Comparison of ENCODE assay signal across 11 mouse cellular contexts in genomic region chr4:115961991-115962390, GRCm38 (mm10). TPM values are rescaled to one million over a fixed set of nuclear protein-coding genes. Genes with fewer than 3 reads are reported as not detected.
DNase-seq lines count a peak whose midpoint lies in the region; ATAC-seq lines count a peak whose summit lies in the region.
"Had no signal": no experiment of that assay in that cellular context is flagged by ENCODE, and none has a peak within 500 bp of the region (broad histone marks: within the 10 kb centered on the region; RNA-seq: fewer than 3 reads in every experiment).

No protein-coding gene starts in this region.

- peaks cover 72% of the 10 kb centered on the region for H3K27me3 ChIP-seq in hindbrain, embryonic 15.5 days
- H3K27me3 ChIP-seq in hindbrain, embryonic 10.5 days (ENCODE audit: insufficient read depth, poor library complexity, severe bottlenecking): peaks cover 100% of the 10 kb centered on the region
- peaks cover 95% of the 10 kb centered on the region for H3K27me3 ChIP-seq in embryonic facial prominence, embryonic 12.5 days
- peaks cover 70% of the 10 kb centered on the region for H3K27me3 ChIP-seq in forebrain, embryonic 14.5 days (replicated peaks; ENCODE audit: control insufficient read depth, insufficient read depth, low read length)
- H3K27me3 ChIP-seq in midbrain, embryonic 15.5 days (replicated peaks): peaks cover 68% of the 10 kb centered on the region

- no peaks in the 10 kb centered on the region for H3K9me3 ChIP-seq in hindbrain, embryonic 15.5 days
- H3K9me3 ChIP-seq in hindbrain, embryonic 10.5 days: no peaks in the 10 kb centered on the region
- H3K9me3 ChIP-seq in embryonic facial prominence, embryonic 12.5 days: no peaks in the 10 kb centered on the region
- H3K9me3 ChIP-seq in forebrain, embryonic 14.5 days (replicated peaks; ENCODE audit: control insufficient read depth, low read length): no peaks in the 10 kb centered on the region
- H3K9me3 ChIP-seq in midbrain, embryonic 15.5 days: no peaks in the 10 kb centered on the region
- H3K9me3 ChIP-seq: stomach, embryonic 15.5 days had no signal

- peak overlapping the region; percentile 96 for H3K4me2 ChIP-seq in hindbrain, embryonic 15.5 days
- 0 out of 2 replicates have a peak overlapping the region, but pooled peaks have one; percentile 90 for H3K4me2 ChIP-seq in embryonic facial prominence, embryonic 12.5 days (replicated peaks)
- H3K4me2 ChIP-seq in forebrain, embryonic 14.5 days (ENCODE audit: low read length): peak overlapping the region; percentile 93; the same call in 1 of the 2 replicates
- H3K4me2 ChIP-seq in midbrain, embryonic 15.5 days: 0 out of 2 replicates have a peak overlapping the region, but pooled peaks have one; percentile 90

- no peak overlapping the region for H3K9ac ChIP-seq in hindbrain, embryonic 15.5 days
- H3K9ac ChIP-seq in embryonic facial prominence, embryonic 12.5 days: no peak overlapping the region
- H3K9ac ChIP-seq in forebrain, embryonic 14.5 days (ENCODE audit: low read length): no peak overlapping the region
- H3K9ac ChIP-seq in midbrain, embryonic 15.5 days: no peak overlapping the region

- WGBS in hindbrain, embryonic 15.5 days: 10% methylated on average over 7 of the region's 7 CpGs
- 12% methylated on average over 7 of the region's 7 CpGs for WGBS in hindbrain, embryonic 10.5 days
- WGBS in embryonic facial prominence, embryonic 12.5 days: 9% methylated on average over 7 of the region's 7 CpGs
- WGBS in forebrain, embryonic 14.5 days: 12% methylated on average over 7 of the region's 7 CpGs
- WGBS in midbrain, embryonic 15.5 days: 7% methylated on average over 7 of the region's 7 CpGs

- ATAC-seq in hindbrain, embryonic 15.5 days (ENCODE audit: low FRiP score, low read depth): peak; percentile 17; the same call in 1 of the 2 replicates
- no peak for ATAC-seq in embryonic facial prominence, embryonic 12.5 days (ENCODE audit: insufficient number of reproducible peaks, insufficient read depth, low FRiP score, low TSS enrichment)
- 0 out of 2 replicates have a peak, but pooled peaks have one; percentile 6 for ATAC-seq in forebrain, embryonic 14.5 days
- no peak for ATAC-seq in midbrain, embryonic 15.5 days (replicated peaks)
- ATAC-seq: Patski had no signal

- DNase-seq in hindbrain, embryonic 10.5 days (ENCODE audit: low spot score): no peak
- DNase-seq in forebrain, embryonic 14.5 days (ENCODE audit: low spot score): no peak
- DNase-seq in yolk sac, embryonic 10.5 days (ENCODE audit: low spot score): no peak
- DNase-seq in left cerebral cortex, adult 9 months (ENCODE audit: low spot score in 2 of 2): no peak
- DNase-seq: kidney, postnatal 25 days had no signal

- no peak overlapping the region for H3K27ac ChIP-seq in hindbrain, embryonic 15.5 days (replicated peaks)
- H3K27ac ChIP-seq in hindbrain, embryonic 10.5 days: no peak overlapping the region
- no peak overlapping the region for H3K27ac ChIP-seq in embryonic facial prominence, embryonic 12.5 days
- no peak overlapping the region for H3K27ac ChIP-seq in forebrain, embryonic 14.5 days (ENCODE audit: low read depth, low read length)
- no peak overlapping the region for H3K27ac ChIP-seq in midbrain, embryonic 15.5 days
- H3K27ac ChIP-seq: stomach, embryonic 15.5 days had no signal

- H3K4me3 ChIP-seq in hindbrain, embryonic 15.5 days: peak overlapping the region; percentile 58
- no peak overlapping the region for H3K4me3 ChIP-seq in hindbrain, embryonic 10.5 days
- H3K4me3 ChIP-seq in embryonic facial prominence, embryonic 12.5 days: no peak overlapping the region
- no peak overlapping the region for H3K4me3 ChIP-seq in forebrain, embryonic 14.5 days (ENCODE audit: low read depth, low read length)
- H3K4me3 ChIP-seq in midbrain, embryonic 15.5 days: peak overlapping the region; percentile 57; the same call in 1 of the 2 replicates

- H3K4me1 ChIP-seq in hindbrain, embryonic 15.5 days (replicated peaks): peaks cover 18% of the 10 kb centered on the region
- H3K4me1 ChIP-seq in hindbrain, embryonic 10.5 days (replicated peaks): peaks cover 50% of the 10 kb centered on the region
- H3K4me1 ChIP-seq in embryonic facial prominence, embryonic 12.5 days: peaks cover 10% of the 10 kb centered on the region; the same call in 1 of the 2 replicates
- H3K4me1 ChIP-seq in forebrain, embryonic 14.5 days (ENCODE audit: control insufficient read depth, insufficient read depth, low read length): no peaks in the 10 kb centered on the region
- peaks cover 21% of the 10 kb centered on the region for H3K4me1 ChIP-seq in midbrain, embryonic 15.5 days
- H3K4me1 ChIP-seq: stomach, embryonic 15.5 days had no signal

- no peaks in the 10 kb centered on the region for H3K36me3 ChIP-seq in hindbrain, embryonic 15.5 days
- H3K36me3 ChIP-seq in hindbrain, embryonic 10.5 days: no peaks in the 10 kb centered on the region
- H3K36me3 ChIP-seq in embryonic facial prominence, embryonic 12.5 days: no peaks in the 10 kb centered on the region
- H3K36me3 ChIP-seq in forebrain, embryonic 14.5 days (ENCODE audit: control insufficient read depth, insufficient read depth, low read length): no peaks in the 10 kb centered on the region
- H3K36me3 ChIP-seq in midbrain, embryonic 15.5 days (replicated peaks): no peaks in the 10 kb centered on the region
- H3K36me3 ChIP-seq: stomach, embryonic 15.5 days had no signal

RNA-seq across cellular contexts. Expression of gene Dmbx1, which starts 22.3 kb away (rescaled TPM):
- 8.3 and 8.6 TPM in 2 replicates for polyA plus RNA-seq in hindbrain, embryonic 15.5 days (2015; fragmentation: Nextera tagmentation; extraction: Ambion mirVana)
- polyA plus RNA-seq in hindbrain, embryonic 10.5 days (2016; fragmentation: Nextera tagmentation; extraction: Ambion mirVana): 3.2 and 4.0 TPM in 2 replicates
- polyA plus RNA-seq in embryonic facial prominence, embryonic 12.5 days (2016; fragmentation: Nextera tagmentation; extraction: Ambion mirVana): 1.3 and 1.4 TPM in 2 replicates
- 0.05 TPM in 2 replicates for polyA plus RNA-seq in forebrain, embryonic 14.5 days (2014; fragmentation: Nextera tagmentation; extraction: Ambion mirVana)
- 10.9 and 12.7 TPM in 2 replicates for polyA plus RNA-seq in midbrain, embryonic 15.5 days (2015; fragmentation: Nextera tagmentation; extraction: Ambion mirVana)
- polyA plus RNA-seq: gonadal fat pad, adult 2 months; Patski had no signal

RNA-seq across cellular contexts. Expression of gene Faah, which starts 55.7 kb away (rescaled TPM):
- polyA plus RNA-seq in hindbrain, embryonic 15.5 days (2015; fragmentation: Nextera tagmentation; extraction: Ambion mirVana): 22.7 and 25.9 TPM in 2 replicates
- polyA plus RNA-seq in hindbrain, embryonic 10.5 days (2016; fragmentation: Nextera tagmentation; extraction: Ambion mirVana): 2.6 and 4.4 TPM in 2 replicates
- 2.8 and 3.3 TPM in 2 replicates for polyA plus RNA-seq in embryonic facial prominence, embryonic 12.5 days (2016; fragmentation: Nextera tagmentation; extraction: Ambion mirVana)
- 7.0 and 7.3 TPM in 2 replicates for polyA plus RNA-seq in forebrain, embryonic 14.5 days (2014; fragmentation: Nextera tagmentation; extraction: Ambion mirVana)
- polyA plus RNA-seq in midbrain, embryonic 15.5 days (2015; fragmentation: Nextera tagmentation; extraction: Ambion mirVana): 26.3 and 26.7 TPM in 2 replicates

Comparison
In these comparisons a context has a peak if more than half of its experiments do, and no peak if none do; other contexts are left out.
1. H3K4me3 ChIP-seq: peak in hindbrain, embryonic 15.5 days (single experiment) and midbrain, embryonic 15.5 days (single experiment); none in hindbrain, embryonic 10.5 days (single experiment), embryonic facial prominence, embryonic 12.5 days (single experiment) and forebrain, embryonic 14.5 days (single experiment).
2. ATAC-seq: peak in hindbrain, embryonic 15.5 days (single experiment) and forebrain, embryonic 14.5 days (single experiment); none in embryonic facial prominence, embryonic 12.5 days (single experiment) and midbrain, embryonic 15.5 days (single experiment).
3. Peak in every context shown above with its lines, with median percentiles within 50 percentile points of each other: H3K4me2 ChIP-seq.